Mouse (Mus musculus) heart, embryonic 11.5 days (tissue): ENCODE data around the gene Cadm3. TPM values are rescaled to one million over a fixed set of nuclear protein-coding genes. Genes with fewer than 3 reads are reported as not detected.
A peak's percentile ranks its signal among the peaks of the same experiment; 100 is the strongest.

Experiments
- ATAC-seq: fragments of 200-750 bp; cut with Nextera tagmentation; replicated peaks from 2 replicates; pipeline ENCODE4 v1.8.0; 2017; ENCODE audit warnings: moderate library complexity; ENCODE audit not compliant: insufficient number of reproducible peaks, low FRiP score, low TSS enrichment
- H3K27ac ChIP-seq: fragments of 300-500 bp; sonication (generic); 2 replicates; pipeline ENCODE4 v1.5.1; 2014; ENCODE audit warnings: mild to moderate bottlenecking, low read depth, low read length
- H3K27me3 ChIP-seq: fragments of 300-500 bp; sonication (generic); 2 replicates; pipeline ENCODE4 v1.6.1; 2014; ENCODE audit warnings: mild to moderate bottlenecking, low read length, mixed read lengths; ENCODE audit not compliant: control insufficient read depth, insufficient read depth
- H3K36me3 ChIP-seq: fragments of 300-500 bp; sonication (generic); 2 replicates; pipeline ENCODE4 v1.6.1; 2014; ENCODE audit warnings: mild to moderate bottlenecking, low read length, moderate library complexity, mixed read lengths; ENCODE audit not compliant: control insufficient read depth, insufficient read depth
- H3K4me1 ChIP-seq: fragments of 300-500 bp; sonication (generic); 2 replicates; pipeline ENCODE4 v1.6.1; 2014; ENCODE audit warnings: low read length; ENCODE audit not compliant: control insufficient read depth, insufficient read depth
- H3K4me2 ChIP-seq: fragments of 300-500 bp; sonication (generic); 2 replicates; pipeline ENCODE4 v1.6.1; 2014; ENCODE audit warnings: mild to moderate bottlenecking, moderate library complexity
- H3K4me3 ChIP-seq: fragments of 300-500 bp; sonication (generic); 2 replicates; pipeline ENCODE4 v1.5.1; 2014; ENCODE audit warnings: low read depth, low read length
- H3K9ac ChIP-seq: fragments of 300-500 bp; sonication (generic); 2 replicates; pipeline ENCODE4 v1.6.1; 2014; ENCODE audit warnings: mild to moderate bottlenecking, low read depth, low read length, moderate library complexity
- H3K9me3 ChIP-seq: fragments of 300-500 bp; sonication (generic); replicated peaks from 2 replicates; pipeline ENCODE4 v1.6.1; 2016; ENCODE audit warnings: low read length; ENCODE audit not compliant: control insufficient read depth
- WGBS: fragments of 180-500 bp; shearing (Covaris S2); extraction: QIAGEN DNeasy Blood & Tissue Kit; methylation state at CpG from one replicate; pipeline ENCODE4 v1.1.7; 2014; ENCODE audit not compliant: insufficient replicate concordance; 5-methylcytosine and 5-hydroxymethylcytosine counted together
- polyA plus RNA-seq: library from polyadenylated mRNA; unstranded; fragments of >200 nt; fragmentation: Nextera tagmentation; extraction: Ambion mirVana; gene quantifications from 2 replicates; pipeline ENCODE4 v1.2.1, GENCODE M21; 2014

The Cadm3 gene
- polyA plus RNA-seq, 1 experiment from 2014 or later, result 1.3 TPM

- Histone ChIP-seq H3K27me3 (no peaks in the 10 kb centered on the region), H3K4me2 (peak overlapping the region; percentile 35), H3K27ac (no peak overlapping the region), H3K4me1 (no peaks in the 10 kb centered on the region), H3K9ac (no peak overlapping the region; the same call in 1 of the 2 replicates), H3K36me3 (no peaks in the 10 kb centered on the region), H3K4me3 (no peak overlapping the region), H3K9me3 (no peaks in the 10 kb centered on the region)
- 25% methylated on average over 3 of the region's 3 CpGs for WGBS
- ATAC-seq, result no peak
Measured at GRCm38 (mm10) chr1:173389431-173389830, 21.9 kb upstream of the Cadm3 start.

GRCm38 (mm10) chr1:173381436-173381835, 13.9 kb upstream of the Cadm3 start:
- Histone ChIP-seq H3K27ac (no peak overlapping the region), H3K4me1 (no peaks in the 10 kb centered on the region), H3K27me3 (no peaks in the 10 kb centered on the region), H3K9me3 (no peaks in the 10 kb centered on the region), H3K9ac (no peak overlapping the region), H3K4me3 (no peak overlapping the region), H3K4me2 (no peak overlapping the region), H3K36me3 (no peaks in the 10 kb centered on the region)
- 81% methylated on average over 6 of the region's 6 CpGs for WGBS
- ATAC-seq, result no peak

DNA sequence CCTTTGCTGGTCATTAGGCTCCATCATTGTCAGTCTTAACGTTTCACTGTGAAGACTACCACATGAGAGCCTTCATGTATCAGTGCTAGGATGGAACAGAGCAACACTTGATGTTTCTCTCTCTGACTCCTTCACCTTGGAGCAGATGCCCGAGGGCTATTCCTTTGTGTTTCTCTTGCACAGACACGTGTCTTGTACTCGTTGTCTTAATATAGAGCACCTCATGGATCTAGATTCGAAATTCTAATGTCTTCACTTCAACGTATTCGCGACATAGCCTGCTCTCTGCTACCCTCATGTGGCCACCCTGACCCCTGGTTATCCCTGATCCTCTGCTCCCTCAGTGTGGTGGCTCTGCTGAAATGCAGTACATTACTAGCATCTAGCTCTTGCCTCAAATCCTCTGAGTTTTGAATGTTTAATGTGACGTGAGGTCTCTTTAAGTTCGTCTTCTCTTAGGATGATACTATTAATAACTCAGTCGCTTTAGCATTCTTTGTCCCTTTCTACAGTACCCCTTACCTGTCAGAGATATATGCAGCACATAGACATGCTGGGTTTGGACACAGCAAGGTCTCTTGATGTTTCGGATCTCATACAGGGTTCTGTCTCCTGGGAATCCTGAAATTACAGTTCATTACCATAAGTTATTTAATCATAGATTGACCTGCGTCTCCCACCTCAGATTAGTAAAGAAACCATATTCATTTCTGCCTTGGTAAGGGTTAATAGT, 10.1 kb upstream of the Cadm3 start:
- Histone ChIP-seq H3K4me1 (no peaks in the 10 kb centered on the region), H3K9me3 (no peaks in the 10 kb centered on the region), H3K9ac (no peak overlapping the region), H3K27me3 (no peaks in the 10 kb centered on the region), H3K4me3 (no peak overlapping the region), H3K4me2 (no peak overlapping the region), H3K27ac (no peak overlapping the region), H3K36me3 (no peaks in the 10 kb centered on the region)
- 26% methylated on average over 13 of the region's 13 CpGs for WGBS
- no peak for ATAC-seq

DNA sequence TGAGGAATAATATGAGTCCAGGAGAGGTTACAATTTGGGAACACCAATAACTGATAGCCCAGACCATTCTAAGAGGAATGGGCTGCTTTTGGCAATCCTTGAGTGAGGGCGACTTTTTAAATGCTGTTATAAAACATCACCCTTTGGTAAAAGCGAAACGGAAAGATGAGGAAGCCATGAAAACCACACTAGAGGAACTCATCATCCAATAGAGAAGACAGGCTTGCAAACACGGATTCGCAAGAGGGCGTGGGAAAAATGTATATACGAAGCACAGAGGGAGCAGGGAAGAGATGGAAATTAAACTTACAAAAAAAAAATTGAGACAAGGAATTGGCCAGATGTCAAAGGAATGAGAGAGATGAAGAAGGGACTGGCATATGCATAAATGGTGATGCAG, 6.5 kb upstream of the Cadm3 start:
- Histone ChIP-seq H3K4me1 (no peaks in the 10 kb centered on the region), H3K27ac (no peak overlapping the region), H3K4me3 (no peak overlapping the region), H3K36me3 (no peaks in the 10 kb centered on the region), H3K4me2 (no peak overlapping the region), H3K9me3 (no peaks in the 10 kb centered on the region), H3K9ac (no peak overlapping the region), H3K27me3 (0 out of 2 replicates have a peak, but pooled peaks cover 10% of the 10 kb centered on the region)
- ATAC-seq, result no peak
- 83% methylated on average over 7 of the region's 7 CpGs for WGBS

DNA sequence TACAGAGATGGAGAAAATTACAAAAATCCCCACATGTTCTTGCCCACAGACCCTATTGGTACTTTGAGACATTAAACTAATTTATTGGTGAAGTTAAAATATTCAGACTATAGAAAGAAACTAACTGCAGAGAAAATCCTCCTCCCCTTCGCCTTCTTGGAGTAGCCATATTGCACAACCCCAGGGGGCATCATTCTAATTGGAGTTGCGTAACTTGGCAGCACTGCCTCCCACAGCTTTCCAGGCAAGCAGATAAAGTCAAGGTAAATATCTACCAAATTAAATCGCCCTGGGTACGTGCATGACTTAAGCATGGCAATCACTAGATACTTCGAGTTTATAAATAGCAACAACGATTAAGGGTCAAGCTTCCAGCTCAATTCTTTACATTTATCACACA, 4.1 kb upstream of the Cadm3 start:
- Histone ChIP-seq H3K9me3 (no peaks in the 10 kb centered on the region), H3K36me3 (no peaks in the 10 kb centered on the region), H3K9ac (no peak overlapping the region), H3K27ac (no peak overlapping the region), H3K4me1 (peaks cover 8% of the 10 kb centered on the region), H3K4me3 (no peak overlapping the region), H3K27me3 (peaks cover 29% of the 10 kb centered on the region), H3K4me2 (no peak overlapping the region)
- WGBS, result 70% methylated on average over 6 of the region's 6 CpGs
- no peak for ATAC-seq

DNA sequence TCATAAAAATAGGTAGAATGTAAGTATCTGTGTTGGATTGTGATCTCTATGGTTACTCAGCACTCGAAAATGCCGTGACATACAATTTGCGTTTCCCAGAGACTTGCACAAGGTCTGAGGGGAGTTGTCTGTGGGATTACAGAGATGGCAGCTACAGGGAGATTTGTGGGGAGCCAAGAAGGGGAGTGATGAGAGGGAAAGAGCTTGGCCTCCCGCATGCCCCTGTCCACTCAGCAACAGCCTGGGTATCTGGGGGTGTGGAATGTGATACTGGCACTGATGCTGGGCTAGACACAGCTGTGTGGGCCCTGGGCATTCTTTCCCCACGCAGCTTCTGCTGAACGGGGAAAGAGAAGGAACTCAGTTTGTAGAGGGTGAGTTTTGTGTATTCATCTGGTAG, 3.0 kb upstream of the Cadm3 start:
- peaks cover 12% of the 10 kb centered on the region for H3K4me1 ChIP-seq
- H3K9me3 ChIP-seq, result no peaks in the 10 kb centered on the region
- no peak overlapping the region for H3K4me3 ChIP-seq
- no peak overlapping the region for H3K4me2 ChIP-seq
- WGBS, result 73% methylated on average over 6 of the region's 6 CpGs
- no peak overlapping the region for H3K9ac ChIP-seq
- ATAC-seq, result no peak
- H3K27ac ChIP-seq, result no peak overlapping the region
- no peaks in the 10 kb centered on the region for H3K36me3 ChIP-seq
- H3K27me3 ChIP-seq, result peaks cover 39% of the 10 kb centered on the region

DNA sequence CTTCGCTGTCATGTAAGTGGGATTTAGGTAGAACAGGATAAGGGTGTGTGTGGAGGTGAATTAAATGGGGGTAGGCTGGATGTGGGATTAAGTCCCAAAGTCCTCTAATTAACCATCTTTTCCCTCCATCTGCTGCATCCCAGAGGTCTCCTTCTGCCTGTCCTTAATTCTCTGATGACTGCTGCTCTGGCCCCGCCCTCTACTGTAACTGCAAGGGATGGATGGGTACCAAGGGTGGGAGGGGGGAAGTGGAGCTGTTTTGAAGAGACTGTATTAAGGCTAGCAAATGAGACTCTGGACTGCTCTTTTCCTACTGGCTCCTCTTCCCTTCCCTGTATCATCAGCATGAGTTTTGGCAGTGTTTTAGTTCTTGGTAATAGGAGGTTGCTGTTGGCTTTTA, 2.1 kb upstream of the Cadm3 start:
- Histone ChIP-seq H3K4me2 (no peak overlapping the region), H3K4me1 (peaks cover 12% of the 10 kb centered on the region), H3K27me3 (peaks cover 45% of the 10 kb centered on the region), H3K9me3 (no peaks in the 10 kb centered on the region), H3K27ac (no peak overlapping the region), H3K36me3 (no peaks in the 10 kb centered on the region), H3K9ac (no peak overlapping the region), H3K4me3 (no peak overlapping the region)
- 64% methylated on average over 2 of the region's 2 CpGs for WGBS
- no peak for ATAC-seq

DNA sequence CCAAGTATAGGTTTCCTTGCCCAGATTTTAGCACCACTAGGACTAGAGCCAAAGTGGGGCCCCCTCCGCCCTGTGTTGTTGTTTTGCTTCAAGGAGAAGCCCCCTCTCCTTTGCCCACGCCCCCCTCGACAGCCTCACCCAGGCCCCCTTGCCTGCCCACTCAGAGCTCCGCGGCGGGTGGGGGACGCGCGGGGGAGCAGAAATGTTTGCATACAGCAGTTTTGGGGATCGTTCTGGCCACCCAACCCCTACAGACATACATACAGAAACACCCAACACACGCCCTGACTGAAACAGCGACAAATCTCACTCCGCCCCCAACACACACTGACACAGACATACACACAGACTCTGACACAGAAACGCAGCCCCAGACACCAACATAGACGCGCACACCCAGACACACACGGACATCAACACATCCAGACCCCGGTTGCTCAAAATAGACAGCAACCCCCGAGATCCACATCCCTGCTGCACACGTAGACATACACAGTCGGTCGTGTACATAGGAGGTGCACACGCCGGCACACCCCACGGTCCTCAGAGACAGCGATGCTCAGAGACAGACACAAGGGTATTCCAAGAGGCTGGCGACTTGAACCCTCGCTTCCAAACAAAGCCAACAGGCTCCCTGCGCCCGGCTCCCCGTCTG, 667 bp downstream of the Cadm3 start:
- H3K4me1 ChIP-seq, result peaks cover 12% of the 10 kb centered on the region
- H3K27ac ChIP-seq, result no peak overlapping the region
- no peaks in the 10 kb centered on the region for H3K9me3 ChIP-seq
- H3K36me3 ChIP-seq, result no peaks in the 10 kb centered on the region
- ATAC-seq, result 0 out of 2 replicates have a peak, but pooled peaks have one; percentile 5
- H3K4me2 ChIP-seq, result peak overlapping the region; percentile 97
- WGBS, result under 1% methylated on average over 31 of the region's 31 CpGs
- H3K4me3 ChIP-seq, result peak overlapping the region; percentile 63
- peak overlapping the region; percentile 58 for H3K9ac ChIP-seq
- H3K27me3 ChIP-seq, result peaks cover 48% of the 10 kb centered on the region
